Mouse (Mus musculus): ENCODE results near the gene Gm13178.

Gm13178 gene

DNA sequence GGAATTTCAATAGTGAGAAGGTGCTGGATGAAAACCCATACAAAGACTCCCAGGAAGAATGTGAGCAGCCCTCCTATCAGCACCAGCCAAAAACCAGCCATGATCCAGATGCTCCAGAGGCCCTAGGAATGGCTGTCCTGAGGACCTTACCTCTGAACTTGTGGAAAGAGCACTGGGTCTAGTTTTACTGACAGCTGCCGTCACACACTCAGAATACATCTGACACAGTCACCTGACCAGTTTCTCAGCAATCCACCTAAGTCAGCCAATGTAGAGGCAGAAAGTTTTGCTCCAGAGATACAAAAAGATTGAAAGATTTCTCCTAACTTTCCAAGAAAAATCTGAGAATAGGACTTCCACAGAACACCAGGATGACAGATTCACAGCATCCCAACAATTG, at the start of gene Gm13178:
Gene Gm13178 (minus strand): TSS at position 101 of the 400 bp plus-strand sequence.
- DNase-seq (ENCODE audit: low spot score in 2 of 2): no peak

DNA sequence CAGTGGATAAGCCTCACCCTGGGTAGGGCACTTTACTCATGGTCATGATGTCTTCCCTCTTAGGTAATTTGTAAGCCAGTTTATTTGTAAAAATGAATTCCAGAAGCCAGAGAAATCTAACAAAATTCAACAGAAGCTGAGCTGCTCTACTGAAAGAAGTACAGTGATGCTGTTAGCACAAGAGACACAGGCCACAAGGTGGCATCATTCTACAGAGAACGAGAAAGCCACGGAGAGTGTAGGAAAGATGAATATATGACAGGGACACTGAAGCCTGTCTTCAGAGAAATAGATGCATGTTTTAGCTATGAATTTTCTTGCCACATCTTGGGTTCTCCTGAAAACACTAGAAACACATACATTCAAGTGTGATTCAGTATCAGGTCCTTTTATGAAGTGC, 44.5 kb upstream of the Gm13178 start:
- DNase-seq (ENCODE audit: low spot score in 2 of 2): no peak

DNA sequence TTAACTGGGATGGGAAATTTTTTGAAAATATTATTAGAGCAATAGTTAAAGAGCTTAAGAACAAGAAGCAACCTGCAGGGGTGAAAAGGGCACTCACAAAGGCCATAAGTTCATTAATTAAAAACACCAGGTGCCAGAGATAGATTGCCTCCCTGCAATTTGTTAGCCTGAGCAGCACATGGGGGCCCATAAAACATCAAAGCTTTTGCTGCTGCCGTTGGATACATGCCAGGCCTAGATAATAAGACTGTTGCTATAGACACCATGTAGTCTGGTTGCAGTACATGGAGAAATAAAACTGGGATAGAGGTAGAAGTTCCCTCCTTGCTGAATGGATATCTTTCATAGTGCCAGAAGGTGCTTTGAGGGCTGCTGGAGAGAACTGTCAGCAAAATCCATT, 27.9 kb upstream of the Gm13178 start:
- no peak for DNase-seq (ENCODE audit: low spot score in 2 of 2)

DNA sequence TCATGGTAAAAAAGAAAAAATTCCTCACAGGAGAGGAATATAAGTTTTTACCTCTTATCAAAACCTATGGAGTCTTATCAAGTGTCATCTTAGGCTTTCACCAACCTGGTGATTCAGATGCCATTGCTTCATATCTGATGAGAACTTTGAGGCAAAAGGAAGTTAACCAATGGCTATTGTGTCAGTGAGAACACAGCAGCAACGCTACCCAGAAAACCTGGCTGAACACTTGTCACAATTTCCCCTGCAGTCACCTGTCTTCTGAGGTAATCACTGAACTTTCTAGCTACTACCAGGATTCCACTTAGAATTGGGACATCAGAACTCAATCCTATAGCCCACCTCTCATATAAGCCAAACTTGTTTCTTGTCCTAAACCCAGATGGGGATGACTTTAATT, 1.5 kb downstream of the Gm13178 start:
- no peak for DNase-seq (ENCODE audit: low spot score in 2 of 2)

DNA sequence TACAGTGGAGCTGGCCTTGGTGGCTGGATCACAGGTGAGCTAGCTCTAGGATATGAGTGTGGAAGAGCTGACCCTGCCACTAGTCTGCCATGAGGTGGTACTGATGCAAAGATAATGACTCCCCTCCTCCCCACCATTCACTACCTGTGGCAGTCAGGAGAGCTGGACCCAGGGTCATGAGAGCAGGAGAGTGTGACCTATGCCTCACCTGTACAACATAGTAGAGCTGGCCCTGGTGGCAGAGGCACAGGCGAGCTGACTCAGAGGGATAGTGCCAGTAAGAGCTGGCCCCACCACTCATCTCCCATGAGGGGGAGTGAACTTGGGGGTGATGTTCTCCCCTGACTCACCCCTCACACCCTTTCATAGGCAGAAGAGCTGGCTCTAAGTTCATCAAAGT, 2.9 kb downstream of the Gm13178 start:
- no peak for DNase-seq (ENCODE audit: low spot score in 2 of 2)

GRCm38 (mm10) chr4:144686268-144686667, 34.9 kb downstream of the Gm13178 start, which contains the start of gene Gm436:
Gene Gm436, minus strand, starts transcription at chr4:144686368.
- DNase-seq (ENCODE audit: low spot score in 2 of 2): no peak

Measured in spleen, postnatal 36 days (tissue).